Mouse (Mus musculus) frontal cortex, adult (tissue): Measurements from ENCODE around the gene Ern1.
"Not testable (repeated sequence)": the region's sequence is repeated elsewhere in the genome, so short reads cannot be mapped to it uniquely, and the experiment has no call there.

ENCODE experiments used
- ATAC-seq: cut with Nextera tagmentation; 2 replicates; pipeline ENCODE4 v1.9.2; 2017; ENCODE audit warnings: mild to moderate bottlenecking, moderate library complexity, mixed read lengths; ENCODE audit not compliant: low TSS enrichment

The Ern1 gene

DNA sequence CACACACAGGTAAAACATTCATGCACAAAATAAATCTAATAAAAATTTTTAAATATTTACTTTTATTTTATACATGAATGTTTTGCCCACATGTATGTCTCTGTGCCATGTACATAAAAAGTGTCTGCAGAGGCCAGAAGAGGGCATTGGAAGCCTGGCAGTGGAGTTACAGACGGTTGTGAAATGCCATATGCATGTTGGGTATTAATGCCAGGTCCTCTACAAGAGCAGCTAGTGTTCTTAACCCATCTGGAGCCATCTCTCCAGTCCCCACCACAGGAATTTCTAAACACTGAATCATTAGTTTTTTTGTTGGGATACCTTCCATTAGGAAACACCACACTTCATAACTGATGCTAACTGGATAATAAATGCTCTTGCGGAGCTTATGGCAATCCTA lies 50.1 kb downstream of the Ern1 start:
- no peak for ATAC-seq

DNA sequence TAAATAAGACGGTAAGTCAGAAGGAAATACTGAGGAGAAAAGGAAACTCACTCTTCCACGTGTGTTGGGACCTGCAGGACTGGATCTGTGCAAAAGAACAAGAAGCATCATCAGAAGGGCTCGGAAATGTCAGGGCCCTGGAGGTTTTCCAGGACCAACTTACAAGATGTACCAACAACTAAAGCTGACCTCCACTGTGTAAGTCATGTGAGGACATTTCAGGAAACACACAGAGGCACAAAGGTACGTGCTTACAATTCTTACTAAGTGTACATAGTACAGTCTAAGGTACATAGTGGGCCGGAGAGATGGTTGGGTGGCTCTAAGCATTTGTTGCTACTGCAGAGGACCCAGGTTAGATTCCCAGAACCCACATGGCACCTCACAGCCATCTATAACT lies 50.6 kb downstream of the Ern1 start:
- no peak for ATAC-seq

DNA sequence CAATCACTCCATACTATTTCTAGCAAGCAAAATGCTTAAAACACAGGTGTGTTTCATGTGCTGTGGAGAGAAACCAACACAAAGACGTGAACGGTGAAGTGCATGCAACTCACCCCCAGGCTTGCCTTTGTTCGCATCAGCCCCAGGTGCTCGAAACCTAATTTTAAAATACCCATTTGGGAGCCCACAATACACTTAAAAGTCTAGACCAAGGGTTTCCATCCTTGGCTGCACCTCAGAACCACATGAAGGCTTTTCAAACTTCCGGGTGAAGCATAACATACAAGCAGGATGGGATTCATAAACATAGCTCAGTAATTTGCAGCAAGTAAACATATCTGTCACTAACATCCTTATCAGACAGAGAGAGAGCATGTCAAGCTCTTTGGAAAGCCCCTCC lies 57.3 kb downstream of the Ern1 start:
- ATAC-seq, result no peak

DNA sequence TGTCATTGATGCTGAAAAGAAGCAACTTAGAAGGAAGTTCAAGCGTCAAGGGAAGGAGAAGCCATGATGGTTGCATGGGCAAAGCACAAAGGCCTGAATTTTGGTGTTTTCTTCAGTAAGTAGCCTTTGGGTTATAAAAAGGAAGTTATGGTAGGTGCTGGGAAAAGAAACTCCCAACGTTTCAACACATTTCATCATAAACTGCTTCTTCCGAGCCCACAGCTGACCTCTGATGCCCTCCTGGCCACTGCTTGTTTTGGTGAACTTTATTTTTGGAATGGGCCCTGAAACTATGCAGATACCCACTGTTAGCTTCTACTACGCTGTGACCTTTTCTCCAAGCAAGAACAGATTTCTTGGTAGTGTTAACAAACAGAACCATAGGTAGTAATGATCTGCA lies 58.0 kb downstream of the Ern1 start:
- no peak for ATAC-seq

DNA sequence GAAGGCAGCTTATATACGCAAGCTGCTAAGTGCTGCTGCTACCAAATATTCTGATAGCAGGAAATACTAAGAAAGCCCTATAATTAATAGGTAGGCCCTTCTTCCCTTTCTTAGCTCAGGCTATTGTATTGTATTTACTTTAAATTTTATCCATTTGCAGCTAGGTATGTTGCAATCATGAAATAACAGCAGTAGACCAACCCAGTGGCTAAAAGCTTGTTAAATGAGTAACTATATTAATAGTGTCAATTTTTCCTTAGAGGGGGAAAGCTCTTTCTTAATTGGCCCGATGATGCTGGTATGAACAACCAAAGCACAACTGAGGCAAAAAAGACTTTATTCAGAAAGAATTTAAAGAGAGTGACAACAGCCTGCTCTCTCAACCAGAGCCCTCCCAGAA lies 59.1 kb downstream of the Ern1 start:
- no peak for ATAC-seq

DNA sequence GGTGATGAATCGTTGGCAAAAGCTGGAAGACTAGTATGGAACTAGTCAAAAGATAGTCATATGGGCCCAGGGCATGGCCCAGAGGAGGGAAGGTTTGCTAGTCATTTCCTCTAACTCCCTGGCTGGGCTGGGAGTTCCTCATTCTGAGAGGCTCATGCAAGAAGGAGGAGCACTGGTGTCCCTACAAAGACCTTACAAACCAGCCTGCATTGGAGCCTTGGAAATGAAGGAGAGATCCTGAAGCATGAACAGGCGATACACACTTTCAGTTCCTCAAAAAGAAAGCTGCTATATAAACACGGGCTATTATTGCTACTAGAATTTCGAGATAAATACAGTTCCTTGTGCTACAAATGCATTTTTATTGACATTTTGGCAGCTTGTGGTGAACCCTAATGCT lies 59.5 kb downstream of the Ern1 start:
- ATAC-seq, result no peak

DNA sequence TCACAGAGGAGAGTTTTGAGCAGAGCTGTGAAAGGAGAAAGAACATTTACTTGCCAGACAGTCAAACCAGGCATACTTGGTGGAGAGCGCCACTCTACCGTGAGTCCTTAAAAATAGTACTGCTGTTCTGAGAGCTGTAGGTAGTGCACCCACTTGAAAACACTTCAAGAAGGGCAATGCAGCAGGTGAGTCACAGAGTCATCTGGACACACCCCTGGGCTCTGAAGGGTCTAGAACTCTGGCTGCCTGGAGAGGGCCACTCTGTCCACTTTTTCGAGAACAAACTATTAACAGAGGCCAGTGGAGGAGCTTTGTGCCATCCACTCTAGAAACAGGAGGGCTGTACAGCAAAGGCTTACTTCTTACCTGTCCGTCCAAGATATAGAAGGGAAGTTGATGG lies 61.2 kb downstream of the Ern1 start:
- no peak for ATAC-seq

DNA sequence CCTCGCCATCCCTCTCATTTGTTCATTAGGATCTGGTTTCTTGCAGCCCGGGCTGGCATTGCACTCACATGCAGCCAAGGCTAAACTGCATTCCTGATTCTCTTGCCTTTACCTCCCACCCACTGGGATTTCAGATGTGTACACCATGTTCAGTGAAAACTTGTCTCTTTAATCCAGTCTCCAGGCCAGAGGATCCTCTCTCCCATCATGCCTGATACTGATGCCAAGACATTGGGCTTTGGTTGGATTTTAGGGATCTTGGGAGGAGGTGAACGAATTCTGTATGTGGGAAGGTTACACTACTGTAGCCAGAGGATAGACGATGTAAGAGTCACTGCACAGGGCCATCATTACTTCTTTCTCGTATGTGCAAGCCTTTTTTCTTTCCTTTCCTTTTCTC lies 62.5 kb downstream of the Ern1 start:
- no peak for ATAC-seq

DNA sequence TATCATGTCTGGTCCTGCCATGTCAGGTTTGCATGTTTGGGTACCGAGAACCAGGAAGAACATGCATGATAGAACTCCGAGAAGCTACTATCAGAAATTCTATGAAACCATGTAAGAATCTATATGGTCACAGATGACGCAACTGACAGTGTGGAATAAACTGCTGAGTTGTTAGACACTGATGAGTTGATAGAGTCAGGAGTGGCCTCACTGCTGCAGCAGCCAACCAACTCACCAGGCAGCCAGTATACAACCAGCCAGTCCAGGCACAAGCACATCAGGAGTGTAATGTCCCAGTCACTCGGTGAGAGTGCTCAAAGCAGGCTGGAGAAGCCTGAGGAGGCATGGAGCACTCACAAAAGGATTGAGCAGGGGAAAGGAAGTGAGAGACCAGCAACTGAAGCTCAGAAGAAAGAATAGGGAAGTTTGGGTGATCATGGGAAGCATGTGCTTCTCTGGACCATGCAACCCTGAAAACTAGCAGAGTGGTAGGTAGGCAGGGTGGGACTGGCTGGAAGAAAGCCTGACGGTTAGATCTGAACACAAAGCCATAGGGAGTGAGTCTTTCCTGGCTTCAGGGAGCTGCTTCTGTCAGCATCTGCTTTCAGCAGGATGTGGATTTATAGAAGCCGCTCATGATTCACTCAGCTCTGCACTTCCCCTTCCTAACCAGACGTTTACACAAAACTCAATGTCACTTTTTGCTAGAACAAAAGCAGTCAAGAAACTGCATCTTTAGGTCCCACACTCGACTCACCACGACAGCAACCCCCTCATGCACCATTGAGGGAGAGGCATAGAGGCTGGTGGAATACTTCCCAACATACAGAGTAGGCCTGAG lies 68.2 kb downstream of the Ern1 start:
- ATAC-seq, result no peak

DNA sequence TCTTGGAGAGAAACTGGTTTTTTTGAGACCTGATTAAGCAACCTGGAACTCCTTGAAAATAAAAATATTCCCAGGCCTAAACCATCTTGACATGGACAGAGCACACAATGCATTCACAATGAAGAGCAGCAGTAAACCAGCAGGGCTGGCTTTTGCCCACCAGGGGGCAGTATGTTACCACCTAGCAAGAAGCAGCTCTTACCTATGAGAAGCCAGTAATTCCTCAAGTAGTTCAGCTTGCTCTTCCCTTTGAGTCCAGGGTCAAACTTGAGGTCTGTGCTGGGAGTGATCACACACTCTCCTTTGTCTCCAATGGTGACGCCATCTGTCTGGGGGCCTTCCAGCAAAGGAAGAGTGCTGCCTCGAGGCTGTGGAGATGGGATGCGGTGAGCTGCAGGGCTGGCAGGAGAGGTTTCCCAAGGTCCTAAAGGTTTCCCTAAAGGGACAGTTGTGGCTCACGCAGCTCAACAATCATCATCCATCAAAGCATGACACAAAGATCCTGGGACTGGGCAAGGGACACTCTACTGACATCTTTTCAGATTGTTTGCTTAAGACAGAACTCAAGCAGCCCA lies 68.9 kb downstream of the Ern1 start:
- ATAC-seq, result peak; percentile 87; the same call in 1 of the 2 replicates

DNA sequence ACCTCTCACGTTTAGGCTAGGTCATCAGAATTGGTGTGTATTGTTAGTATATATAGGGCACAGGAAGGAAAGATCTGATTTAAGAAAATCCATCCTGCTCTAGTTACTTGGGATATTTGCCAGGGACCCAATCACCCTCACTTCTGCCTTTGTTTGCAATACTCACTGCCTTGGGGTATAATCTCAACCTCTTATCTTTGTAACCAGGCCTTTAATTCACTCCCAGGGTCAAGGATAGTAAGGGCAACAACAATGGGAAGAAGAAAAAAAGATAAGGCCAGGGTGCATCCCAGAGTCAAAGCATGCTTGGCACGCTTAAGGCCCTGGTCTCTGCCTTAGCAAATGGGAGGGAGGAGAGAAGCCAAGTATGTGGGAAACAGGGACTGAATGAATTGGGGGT lies 69.8 kb downstream of the Ern1 start:
- ATAC-seq, result no peak

DNA sequence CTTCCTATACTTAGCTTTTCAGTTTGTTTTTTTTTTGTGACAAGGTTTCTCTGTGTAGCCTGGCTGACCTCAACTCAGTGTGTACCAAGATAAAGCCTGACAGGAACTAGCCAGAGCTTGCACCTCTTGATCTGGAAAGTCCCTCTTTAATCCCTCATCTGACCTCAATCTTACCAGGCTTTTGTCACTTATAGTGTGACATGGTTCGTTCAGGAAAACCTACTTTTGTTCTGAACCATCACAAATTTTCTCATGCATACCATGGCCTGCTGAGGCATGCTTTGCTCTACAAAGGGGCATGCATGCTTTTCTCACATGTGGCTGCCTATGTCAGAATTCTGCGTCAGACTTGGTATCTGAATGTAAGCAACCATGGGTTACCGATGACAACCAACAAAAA lies 71.3 kb downstream of the Ern1 start:
- ATAC-seq, result no peak

DNA sequence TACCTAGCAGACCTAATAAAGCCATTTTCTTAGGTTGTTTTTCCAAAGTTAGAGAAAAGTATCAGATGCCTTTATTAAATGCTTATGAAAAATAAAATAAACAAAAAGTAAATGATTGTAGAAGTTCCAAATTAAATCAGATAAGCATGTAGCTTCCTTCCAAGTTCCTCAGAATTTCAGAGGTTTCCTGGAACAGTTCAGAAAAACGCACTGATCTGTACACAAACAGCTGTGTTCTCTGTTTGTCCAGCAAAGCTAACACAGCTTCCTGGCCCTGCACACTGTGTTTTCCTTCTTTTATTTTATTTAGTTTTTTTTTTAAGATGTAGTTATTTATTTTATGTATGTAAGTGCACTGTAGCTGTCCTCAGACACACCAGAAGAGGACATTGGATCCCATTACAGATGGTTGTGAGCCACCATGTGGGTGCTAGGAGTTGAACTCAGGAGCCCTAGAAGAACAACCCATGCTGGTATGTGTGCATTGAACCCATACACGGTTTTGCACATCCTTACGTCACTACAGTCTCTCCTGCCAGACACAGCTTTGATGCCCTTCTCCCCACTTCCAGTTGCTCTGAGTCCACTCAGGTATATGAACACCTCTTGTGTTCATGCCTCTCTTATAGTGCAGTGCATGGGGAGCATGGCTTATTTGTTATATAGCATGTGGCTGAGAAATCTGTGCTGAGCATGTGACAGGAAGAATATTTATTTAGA lies 74.9 kb downstream of the Ern1 start:
- no peak for ATAC-seq

DNA sequence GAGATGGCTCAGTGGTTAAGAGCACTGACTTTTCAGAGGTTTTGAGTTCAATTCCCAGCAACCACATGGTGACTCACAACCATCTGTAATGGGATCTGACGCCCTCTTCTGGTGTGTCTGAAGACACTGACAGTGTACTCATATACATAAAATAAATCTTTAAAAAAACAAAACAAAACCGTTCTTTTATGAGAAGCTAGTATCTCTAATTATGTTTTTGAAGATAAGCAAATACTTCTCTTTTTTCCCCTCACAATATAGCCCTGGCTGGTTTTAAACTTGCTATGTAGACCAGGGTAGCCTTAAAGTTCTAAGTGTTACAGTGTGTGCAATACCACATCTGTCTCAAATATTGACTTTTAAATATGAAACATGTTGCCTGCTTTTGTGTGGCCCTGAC lies 76.5 kb downstream of the Ern1 start:
- ATAC-seq, result no peak

DNA sequence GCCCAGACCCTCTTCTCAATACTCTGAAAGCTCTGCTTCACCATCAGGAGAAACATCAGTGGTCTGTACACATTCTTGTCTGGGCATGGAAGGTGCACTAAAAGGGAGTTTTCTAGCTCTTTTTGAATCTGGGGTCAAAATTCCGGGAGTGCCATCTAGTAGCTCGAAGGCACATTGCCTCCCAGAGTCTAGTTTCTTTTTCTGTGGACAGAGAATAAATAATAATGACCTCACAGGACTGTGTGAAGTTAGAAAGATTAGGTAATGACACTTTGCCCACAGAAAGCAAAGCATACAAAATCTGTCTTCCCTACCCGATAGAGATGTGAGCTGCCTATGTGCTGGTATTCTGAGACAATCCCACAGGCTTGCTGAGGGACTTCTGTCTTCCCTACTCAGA lies 77.1 kb downstream of the Ern1 start:
- no peak for ATAC-seq

DNA sequence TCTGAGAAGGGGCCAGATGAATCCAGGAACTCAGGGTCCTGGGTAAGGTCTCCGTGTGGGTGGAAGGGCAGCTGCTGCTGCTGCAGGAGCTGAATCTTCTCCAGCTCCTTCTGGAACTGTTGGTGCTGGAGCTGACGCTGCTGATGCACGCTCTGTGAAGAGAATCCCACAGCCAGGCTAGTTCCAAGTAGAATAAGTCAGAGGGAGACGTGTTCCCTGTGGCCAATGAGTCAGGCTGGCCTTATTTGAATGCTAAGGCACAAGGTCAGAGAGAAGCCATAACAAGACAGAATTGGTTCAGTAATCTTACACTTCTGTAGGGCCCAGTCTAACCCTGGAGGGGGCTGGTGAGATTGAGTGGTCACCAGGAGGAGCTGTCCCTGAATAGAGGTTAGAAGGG lies 77.6 kb downstream of the Ern1 start:
- no peak for ATAC-seq

DNA sequence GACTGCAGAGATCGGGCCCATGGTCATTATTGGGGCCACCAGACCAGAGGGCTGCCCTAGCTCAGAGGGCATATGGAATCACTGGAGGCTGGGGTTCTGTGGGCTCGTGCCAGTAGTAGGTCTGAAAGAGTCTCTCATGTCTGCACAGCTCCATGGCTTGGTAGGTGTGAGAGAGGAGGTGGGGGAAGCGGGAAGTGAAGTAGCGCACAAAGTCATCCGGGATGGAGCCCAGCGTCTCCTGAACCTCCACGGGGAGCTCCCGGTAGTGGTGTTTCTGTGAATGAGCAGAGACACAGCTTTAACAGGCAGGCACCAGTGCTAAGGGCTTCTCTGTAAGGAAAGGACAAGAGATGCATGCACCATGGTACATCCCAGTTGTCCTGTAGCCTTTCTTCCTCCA lies 89.2 kb downstream of the Ern1 start:
- no peak for ATAC-seq

DNA sequence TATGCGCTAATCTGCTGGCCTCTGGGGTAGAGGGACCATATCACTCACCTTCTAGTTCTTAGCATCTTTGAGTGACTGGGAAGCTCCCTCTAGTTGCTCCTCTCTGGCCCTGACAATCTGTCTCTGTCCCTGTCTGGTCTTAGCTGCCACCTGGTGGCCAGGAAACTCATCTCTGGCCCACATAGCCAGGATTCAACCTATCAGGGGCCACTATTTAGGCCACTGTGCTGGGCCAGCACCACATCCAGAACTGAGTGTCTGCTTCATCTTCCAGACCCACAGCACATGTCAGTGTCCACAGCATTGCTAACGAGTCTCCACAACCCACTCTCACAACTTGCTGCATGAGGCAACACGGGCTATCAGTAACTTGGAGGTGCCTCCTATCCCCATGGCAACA lies 90.0 kb downstream of the Ern1 start:
- ATAC-seq, result peak; percentile 64; the same call in 1 of the 2 replicates

DNA sequence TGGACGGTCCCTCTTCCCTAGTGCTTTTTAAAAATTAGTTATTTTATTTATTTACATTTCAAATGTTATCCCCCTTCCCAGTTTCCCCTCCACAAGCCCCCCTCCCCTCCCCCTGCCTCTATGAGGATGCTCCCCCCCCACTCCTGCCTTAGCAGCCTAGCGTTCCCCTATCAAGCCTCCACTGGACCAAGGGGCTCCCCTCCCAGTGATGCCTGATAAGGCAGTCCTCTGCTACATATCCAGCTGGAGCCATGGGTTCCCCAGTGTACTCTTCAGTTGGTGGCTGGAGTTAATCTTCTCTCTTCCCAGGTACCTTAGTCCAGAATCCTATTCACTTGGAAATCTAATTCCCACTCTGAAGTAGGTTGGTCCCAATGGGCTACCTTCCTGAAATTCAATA lies 93.6 kb downstream of the Ern1 start:
- not testable (repeated sequence) for ATAC-seq

DNA sequence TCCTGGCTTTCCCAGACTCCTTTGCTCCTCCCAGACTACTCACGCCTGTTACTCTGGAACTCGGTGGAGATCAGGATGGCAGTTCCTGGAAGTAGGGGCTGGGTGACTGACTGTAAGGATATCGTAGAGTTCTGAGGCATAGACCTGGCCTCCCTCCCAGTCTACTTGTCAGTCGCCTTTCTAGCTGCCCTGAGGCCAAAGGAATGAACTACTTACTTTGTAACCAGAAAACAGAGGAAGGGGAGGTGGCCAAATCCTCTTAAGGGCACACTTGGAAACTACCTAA lies 94.4 kb downstream of the Ern1 start:
- no peak for ATAC-seq

DNA sequence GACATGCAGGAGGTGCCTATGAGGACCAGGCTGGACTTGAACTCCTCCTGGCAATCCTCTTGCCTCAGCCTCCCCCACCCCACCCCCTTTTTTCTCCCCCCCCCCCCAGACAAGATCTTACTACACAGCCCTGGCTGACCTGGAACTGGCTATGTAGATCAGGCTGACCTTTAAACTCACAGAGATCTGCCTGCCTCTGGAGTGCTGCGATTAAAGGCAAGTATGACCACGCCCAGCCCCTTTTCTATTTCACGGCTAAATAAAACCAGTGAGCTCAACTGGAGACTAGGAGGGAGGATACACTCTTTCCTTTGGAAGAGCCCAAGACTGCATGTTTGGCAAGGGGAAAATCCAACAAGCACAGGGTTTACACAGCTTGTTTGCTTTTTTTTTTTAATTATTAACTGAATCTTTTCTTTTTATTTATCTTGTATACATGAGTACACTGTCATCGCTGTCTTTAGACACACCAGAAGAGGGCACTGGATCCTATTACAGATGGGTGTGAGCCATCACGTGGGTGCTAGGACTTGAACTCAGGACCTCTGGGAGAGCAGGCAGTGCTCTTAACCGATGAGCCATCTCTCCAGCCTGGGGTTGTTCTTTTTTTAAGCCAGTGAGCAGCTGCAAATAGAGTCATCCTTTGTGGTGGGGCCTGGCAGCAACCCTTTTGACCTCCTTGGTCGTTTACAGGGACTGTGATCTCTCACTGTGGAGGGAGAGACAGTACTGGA lies 94.9 kb downstream of the Ern1 start:
- ATAC-seq, result no peak

DNA sequence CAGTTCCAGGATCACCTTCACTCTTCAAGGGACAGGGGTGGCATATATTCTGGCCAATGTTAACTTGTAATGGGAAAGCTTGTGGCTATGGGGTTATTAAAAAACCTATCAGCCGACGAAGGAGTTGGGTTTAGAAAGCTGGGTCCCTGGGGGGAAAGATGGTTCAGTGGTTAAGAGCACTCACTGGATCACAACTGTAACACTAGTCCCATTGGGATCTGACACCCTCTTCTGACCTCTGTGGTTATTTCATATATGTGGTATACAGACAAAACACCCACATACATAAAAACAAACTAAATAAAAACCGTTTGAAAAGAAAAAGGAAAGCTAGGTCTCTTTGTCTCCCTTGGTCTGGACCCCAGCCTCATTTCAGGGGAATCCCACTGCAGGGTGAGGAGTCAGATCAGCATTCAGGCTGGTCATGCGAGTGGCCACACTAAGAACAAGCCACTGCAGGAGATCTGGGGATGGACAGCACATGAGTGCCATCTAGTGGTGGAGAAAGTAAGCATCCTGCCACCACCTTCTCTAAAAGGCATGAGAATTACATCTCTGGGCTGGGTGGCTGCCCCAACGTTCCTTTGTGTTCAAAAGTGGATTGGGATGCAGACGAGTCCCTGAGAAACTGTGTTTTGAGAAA lies 96.0 kb downstream of the Ern1 start:
- ATAC-seq, result peak; percentile 89
